Mouse (Mus musculus): ENCODE measurements around the gene Cfap46.

The Cfap46 gene

DNA sequence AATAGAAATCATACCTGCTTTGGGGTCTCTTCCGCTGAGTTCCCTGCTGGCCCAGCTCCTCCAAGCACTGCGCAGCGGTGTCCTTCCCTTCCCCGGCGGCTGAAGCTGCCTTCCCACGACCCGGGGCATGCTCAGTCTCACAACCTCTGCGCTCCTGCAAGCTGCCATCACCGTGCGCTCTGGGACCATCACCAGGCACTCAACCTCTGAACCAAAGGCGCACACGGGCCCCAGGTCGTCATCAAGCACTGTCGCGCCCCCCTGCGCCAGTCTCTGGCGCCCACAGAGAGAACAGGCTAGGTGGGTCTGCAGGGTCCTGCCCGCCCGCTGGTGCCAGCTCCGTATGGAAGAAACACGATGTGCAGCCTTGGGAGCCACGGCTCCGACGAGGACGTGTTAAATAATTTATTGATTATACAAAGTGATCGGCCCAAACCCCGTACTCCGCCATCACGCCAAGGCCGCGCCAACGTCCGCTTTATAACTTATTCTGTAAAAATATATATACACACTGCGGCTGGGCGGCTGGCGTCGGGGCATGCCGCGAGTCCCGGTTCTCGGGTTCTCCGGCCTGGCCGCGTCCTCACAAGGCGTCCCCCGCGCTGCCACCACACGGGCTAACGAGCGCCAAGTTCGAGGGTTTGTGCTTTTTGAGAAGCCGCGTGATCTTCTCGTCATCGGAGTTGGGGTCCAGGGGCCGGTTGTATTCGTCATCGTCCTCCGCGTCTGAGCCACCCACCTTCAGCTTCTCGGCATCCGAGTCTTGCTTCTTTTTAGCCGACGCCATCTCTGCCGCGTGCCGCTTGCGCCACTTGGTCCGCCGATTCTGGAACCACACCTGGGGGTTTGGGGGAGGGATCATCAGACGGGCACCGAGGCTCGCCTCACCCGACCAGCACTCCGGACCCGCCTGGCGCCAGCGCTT lies 102.5 kb downstream of the Cfap46 start:
- no peak for DNase-seq (ENCODE audit: low spot score in 2 of 2)

DNA sequence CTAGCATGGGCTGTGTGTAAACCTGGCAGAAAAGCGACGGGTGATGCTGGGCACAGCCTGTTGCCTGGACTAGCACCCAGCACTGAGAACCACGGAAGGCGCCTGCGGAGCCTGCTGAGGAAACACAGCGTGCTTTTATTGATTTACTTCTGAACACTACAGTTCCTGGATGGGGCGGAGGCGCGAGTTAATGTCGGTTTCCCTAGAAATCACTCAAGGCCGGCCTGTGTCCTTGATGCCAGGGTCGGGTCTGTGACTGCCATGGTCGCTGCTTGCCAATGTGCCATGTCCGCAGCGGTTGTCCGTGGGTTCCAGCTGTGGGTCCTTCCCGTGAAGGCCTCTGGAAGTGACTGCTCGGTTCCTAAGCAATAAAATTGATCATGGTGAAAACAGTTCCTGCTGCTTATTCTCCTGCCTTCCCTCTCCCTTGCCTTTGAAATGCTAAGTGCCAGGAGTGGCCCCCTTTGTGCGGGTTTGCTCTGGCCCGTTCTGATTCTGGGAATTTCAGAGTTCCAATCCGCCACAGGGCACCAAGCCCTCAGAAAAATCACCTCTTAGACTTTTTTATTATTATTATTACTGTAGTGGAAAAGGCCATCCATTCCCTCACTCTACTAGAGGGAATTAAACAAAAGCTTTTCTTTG lies 104.2 kb downstream of the Cfap46 start:
- DNase-seq (ENCODE audit: low spot score in 2 of 2) = no peak

DNA sequence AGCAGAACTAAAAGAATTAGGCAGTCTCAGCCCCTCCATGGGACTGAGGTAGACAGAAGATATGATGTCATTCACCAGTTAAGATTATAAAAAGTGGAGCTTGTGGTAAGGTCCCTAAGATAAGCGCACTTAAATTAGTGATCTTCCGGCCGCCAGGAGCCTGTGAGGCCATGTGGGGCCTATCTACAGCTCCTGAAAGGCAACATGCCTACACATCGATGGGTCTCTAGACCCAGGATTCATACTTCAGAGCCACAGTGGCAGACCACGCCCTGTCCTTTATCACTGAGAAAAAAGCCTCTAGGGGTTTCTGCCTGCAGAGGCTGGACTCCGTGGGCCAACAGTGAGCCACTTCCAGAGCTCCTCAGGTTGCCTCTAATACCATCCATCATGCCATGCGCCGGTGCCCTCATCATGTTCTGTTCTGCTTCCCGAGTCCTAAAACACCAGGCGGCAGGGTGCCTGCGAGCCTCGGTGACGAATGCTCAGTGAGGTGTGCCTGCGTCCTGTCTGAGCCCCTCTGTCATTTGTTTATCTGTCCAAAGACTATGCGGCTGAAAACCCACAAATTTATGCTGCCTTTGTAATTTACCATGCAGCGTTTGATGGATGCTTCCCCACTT lies 107.4 kb downstream of the Cfap46 start:
- no peak for DNase-seq (ENCODE audit: low spot score in 2 of 2)

DNA sequence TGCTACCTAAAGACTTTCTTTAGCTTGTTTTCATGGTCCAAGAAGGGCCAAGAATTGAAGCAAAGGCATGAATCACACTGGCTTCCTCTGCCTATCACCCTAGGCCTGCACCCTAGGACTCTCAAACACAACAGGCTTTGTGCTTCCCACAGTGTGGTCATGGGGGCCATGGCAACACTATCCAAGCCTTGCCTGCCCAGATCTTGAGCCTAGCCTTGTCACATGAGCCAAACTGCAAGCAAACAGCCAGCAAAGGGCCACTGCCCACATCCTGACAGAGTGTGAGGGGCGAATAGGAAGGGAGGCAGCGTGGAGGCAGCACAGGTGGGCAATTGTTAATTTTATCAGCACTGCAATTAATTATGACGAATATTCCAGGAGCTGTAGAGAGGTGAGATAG lies 111.0 kb downstream of the Cfap46 start:
- no peak for DNase-seq (ENCODE audit: low spot score in 2 of 2)

DNA sequence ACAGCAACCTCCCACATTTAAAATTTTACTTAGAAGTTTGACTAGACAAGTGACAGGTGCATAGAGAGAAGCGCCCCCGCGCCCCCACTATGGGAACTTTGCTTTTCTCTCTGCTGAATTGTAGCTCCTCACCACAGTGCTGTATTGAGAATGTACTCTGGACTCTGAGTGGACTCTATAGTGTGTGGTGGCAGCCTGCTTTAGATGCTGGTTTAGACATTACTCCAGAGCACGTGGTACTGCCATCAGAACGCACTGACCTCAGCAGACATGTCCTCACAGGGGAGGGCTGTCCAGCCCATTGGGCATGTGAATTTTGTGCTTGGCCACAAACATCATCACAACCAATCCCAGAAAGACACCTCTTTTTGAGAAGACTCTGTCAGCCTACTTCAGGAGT lies 112.8 kb downstream of the Cfap46 start:
- DNase-seq (ENCODE audit: low spot score in 2 of 2) = no peak

DNA sequence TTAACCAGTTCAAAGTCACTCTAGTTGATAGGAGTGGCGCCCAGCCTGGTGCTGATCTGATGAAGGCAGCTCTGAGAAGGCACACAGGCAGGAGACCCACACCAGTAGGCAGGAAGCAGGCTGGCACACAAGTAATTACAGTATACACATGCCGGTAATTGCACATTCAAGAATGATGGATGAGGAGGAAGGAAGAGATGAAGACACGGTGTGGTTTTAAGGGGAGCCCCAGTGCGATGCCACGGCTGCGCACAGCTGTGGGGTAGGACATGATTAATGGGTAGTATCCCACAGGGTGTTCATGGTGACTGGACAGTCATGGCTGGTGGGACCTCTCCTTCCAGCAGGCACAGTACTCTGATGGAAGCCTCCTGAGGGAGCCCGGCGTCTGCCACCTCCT lies 117.1 kb downstream of the Cfap46 start:
- DNase-seq (ENCODE audit: low spot score in 2 of 2) = no peak

DNA sequence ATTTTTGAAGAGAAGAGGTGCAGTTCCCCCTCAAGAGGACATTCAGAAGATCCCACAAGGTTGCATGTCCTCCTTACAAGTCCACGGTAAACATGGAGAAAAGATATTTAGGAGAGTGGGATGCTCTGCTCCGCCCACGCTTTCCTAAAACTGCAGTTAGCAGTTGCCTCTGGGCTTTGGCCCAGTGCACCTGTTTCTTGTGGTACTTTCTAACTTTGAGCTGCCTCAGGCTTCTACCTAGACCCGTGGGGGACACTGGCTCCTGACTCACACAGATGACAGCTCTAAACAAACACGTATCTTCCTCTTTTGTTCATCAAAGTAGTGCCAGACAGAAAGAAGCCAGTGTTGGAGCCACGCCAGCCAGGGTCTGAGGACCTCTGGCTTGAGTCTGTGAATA lies 117.6 kb downstream of the Cfap46 start:
- DNase-seq (ENCODE audit: low spot score in 2 of 2) = no peak

DNA sequence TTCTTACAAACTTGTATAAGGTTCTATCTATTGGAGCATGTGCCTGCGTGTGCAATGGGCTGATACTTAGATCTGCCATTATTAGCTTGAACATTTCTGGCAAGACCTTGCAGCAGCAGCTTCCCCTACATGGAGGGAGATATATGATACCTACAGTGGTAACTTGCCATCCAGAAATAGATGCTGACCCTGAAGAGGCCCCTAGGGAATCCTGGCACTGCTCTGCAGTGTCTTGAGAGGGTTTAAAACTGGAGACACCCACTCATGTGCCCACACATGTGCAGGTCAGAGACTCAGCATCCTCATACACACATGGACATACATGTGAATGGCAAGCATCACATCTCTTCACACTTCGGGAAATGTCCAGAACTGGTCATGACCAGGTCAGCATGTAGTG lies 119.5 kb downstream of the Cfap46 start:
- no peak for DNase-seq (ENCODE audit: low spot score in 2 of 2)

DNA sequence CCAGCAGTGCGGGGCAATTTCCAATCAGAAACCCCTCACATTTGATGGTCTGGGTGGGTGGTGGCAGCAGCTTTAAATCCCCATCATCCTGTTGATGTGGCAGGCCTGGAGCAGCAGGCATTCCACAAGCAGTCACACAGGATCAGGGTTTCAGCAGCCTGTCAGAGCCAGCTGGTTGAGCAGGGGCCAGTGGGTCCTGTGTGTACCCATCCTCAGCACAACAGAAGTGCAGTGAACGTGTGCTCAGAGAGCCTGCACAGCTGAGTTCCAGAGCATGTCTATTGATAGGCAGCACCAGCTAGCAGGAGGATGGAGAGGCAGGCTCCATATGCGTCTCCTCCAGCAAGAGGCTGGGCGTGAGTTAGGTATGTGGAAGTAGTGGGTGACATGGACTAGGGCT lies 120.2 kb downstream of the Cfap46 start:
- no peak for DNase-seq (ENCODE audit: low spot score in 2 of 2)

DNA sequence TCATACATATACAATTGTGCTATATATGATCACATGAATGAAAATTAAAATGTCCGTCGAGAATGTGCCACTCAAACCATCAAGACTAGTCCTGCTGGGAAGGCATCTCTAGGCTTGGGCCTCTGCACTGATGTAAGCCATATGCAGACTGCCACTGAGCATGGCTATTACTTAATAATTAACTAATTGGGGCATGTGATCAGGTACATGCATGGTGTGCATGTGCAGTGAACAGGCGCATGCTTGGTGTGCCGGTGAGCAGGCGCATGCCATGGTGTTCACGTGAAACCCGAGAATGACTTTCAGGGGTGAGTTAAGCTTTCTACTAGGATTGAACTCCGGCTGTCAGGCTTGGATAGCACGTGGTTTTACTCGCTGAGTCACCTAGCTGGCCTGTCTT lies 124.0 kb downstream of the Cfap46 start:
- no peak for DNase-seq (ENCODE audit: low spot score in 2 of 2)

DNA sequence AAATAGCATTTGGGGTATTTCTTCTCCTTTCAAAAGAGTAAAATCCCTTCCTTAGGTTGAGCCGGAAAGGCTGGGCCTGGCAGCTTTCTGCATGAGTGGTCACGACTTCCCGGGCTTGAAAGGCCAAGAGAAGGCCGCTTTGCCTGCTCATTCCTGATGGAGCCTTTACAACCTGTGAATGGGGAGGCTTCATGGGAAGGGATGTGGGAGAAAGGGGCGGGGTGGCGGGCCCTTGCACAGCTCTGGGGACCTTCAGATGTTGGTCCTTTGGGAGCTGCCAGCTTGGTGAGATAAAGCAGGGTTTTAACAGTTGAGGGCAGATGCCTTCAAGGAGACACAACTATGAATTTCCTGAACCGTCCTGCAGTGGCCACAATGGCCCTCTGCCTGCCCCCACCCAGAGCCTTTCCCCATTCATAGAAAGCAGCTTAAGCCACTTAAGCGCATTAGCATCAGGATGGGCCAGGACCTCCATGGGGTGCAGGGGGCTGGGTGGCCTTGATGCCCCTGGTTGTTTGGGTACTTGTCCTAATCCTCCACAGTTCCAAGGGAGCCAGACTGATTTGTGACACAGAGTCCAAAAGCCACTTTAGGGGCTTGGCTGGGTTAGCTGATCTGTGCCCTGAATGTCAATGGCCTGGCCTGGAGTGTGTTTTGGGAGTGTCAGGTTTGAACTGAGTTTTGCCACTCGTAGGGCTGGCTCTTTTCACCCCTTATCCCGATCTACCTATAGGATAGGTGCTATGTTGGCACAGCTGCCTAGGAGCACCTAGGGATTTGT lies 126.7 kb downstream of the Cfap46 start:
- no peak for DNase-seq (ENCODE audit: low spot score in 2 of 2)

DNA sequence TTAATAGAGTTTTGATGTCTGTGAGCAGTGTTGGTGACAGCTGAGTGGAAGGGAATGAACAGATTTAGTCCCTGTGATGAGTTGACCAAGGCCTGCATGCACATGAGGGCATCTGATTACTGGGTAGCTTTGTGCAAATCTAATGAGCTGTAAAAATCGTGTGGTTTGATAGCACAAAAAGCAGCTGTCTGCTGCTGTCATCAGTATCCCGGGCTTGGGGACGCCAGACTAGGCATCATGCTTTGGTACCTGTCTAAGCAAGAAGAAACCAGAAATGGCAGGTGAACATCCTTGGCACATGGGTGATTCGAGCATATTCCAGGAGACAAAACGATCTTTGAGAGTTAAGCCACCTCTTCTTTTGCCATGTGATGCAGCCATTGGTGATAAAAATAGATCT lies 127.3 kb downstream of the Cfap46 start:
- no peak for DNase-seq (ENCODE audit: low spot score in 2 of 2)

DNA sequence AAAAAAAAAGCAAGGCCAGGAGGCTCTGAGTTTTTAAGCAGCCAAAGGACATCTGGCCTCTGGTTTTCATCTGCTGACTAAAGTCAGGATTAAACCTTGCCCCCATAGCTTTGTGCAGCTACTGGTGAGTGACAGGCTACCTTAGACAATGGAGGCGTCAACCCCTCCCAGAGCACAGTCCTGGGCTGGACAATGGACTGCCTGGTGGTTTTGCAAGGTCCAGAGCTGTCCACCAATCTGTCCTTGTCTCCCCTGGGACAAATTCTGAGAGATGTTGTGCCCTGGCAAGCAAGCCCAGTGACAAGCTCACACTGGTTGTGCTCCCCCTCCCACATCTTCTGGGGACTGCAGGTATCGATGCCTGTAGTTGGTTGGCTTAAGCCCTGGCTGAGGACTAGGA lies 132.1 kb downstream of the Cfap46 start:
- no peak for DNase-seq (ENCODE audit: low spot score in 2 of 2)
